Mouse (Mus musculus): ENCODE measurements at regions not wholly inside any gene's neighbourhood (a gene's known extent, or its start where the extent isn't known, plus 50 kb on each side); places are given as distances from the start of the nearest gene placed in this dataset.

DNA sequence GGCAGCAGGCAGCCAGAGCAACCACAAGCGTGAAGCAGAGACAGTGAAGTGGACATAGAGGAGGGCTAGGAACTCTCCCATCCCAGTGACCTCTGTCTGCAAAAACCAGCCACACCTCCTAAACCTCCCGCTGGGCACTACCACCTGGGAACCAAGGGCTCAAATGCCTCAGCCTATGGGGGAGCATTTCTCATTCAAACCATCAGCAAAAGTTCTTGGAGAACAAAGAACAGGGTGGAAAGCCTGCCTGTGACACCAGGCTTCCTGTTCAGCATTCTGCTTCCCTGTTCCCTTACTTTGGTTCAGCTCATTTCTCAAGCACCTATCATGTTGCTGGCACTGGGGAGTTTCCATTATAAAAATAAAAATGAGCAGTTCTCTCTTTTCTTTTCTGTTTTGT is 74.4 kb upstream of the Rnaseh2b start:
- Histone ChIP-seq H3K4me1 (ENCODE audit: control insufficient read depth in 1 of 2, insufficient read depth in 2 of 2, low read length in 2 of 2) (no peaks in the 10 kb centered on the region), H3K9ac (ENCODE audit: control insufficient read depth, low read depth, low read length, poor library complexity, severe bottlenecking) (no peak overlapping the region), H3K9me3 (replicated peaks; ENCODE audit: insufficient read depth, low read length) (no peaks in the 10 kb centered on the region), H3K27ac (ENCODE audit: control insufficient read depth, low read depth, low read length) (no peak overlapping the region), H3K27me3 (ENCODE audit: control insufficient read depth in 1 of 2, insufficient read depth in 2 of 2, low read length in 2 of 2) (no peaks in the 10 kb centered on the region; a peak in 1 of 4 replicates), H3K4me3 (ENCODE audit: control insufficient read depth in 1 of 2, insufficient read depth in 1 of 2, low read depth in 2 of 2, low read length in 2 of 2) (no peak overlapping the region), H3K36me3 (ENCODE audit: control insufficient read depth in 1 of 2, insufficient read depth in 2 of 2, low read length in 2 of 2) (no peaks in the 10 kb centered on the region), H3K79me2 (ENCODE audit: control insufficient read depth, insufficient read depth, low read length, poor library complexity) (no peaks in the 10 kb centered on the region)
- no peak for DNase-seq (ENCODE audit: low read depth, low spot score)
- no peak for TF ChIP-seq MAX (IDR thresholded peaks at IDR 0.05; ENCODE audit: low read length)
- TF ChIP-seq TCF12 (IDR thresholded peaks at IDR 0.05; ENCODE audit: low read depth, low read length) = no peak
- TF ChIP-seq SMC3 (IDR thresholded peaks at IDR 0.05; ENCODE audit: low read depth, low read length) = no peak
- no peak for TF ChIP-seq POLR2AphosphoS2 (IDR thresholded peaks at IDR 0.05; ENCODE audit: low read length)
- no peak for TF ChIP-seq USF2 (IDR thresholded peaks at IDR 0.05; ENCODE audit: borderline replicate concordance in 1 of 2, insufficient read depth in 1 of 2, low read depth in 1 of 2, low read length in 2 of 2)
- no peak for TF ChIP-seq GABPA (IDR thresholded peaks at IDR 0.05; ENCODE audit: low read depth, low read length)
- no peak for TF ChIP-seq UBTF (IDR thresholded peaks at IDR 0.05; ENCODE audit: borderline replicate concordance, insufficient read depth, low read depth, low read length)
- no peak for TF ChIP-seq KAT2A (conservative IDR thresholded peaks at IDR 0.05; ENCODE audit: low read depth, low read length)
- no peak for TF ChIP-seq CHD2 (IDR thresholded peaks at IDR 0.05; ENCODE audit: low read length)
- no peak for TF ChIP-seq POLR2AphosphoS5 (IDR thresholded peaks at IDR 0.05; ENCODE audit: borderline replicate concordance, low read depth, low read length)
- TF ChIP-seq MYC (IDR thresholded peaks at IDR 0.05; ENCODE audit: low read depth, low read length) = no peak
- TF ChIP-seq ZC3H11A (IDR thresholded peaks at IDR 0.05; ENCODE audit: low read depth, low read length) = no peak
- no peak for TF ChIP-seq MXI1 (IDR thresholded peaks at IDR 0.05; ENCODE audit: low read depth, low read length)
- no peak for TF ChIP-seq RAD21 (IDR thresholded peaks at IDR 0.05; ENCODE audit: low read depth, low read length)
- no peak for TF ChIP-seq ETS1 (IDR thresholded peaks at IDR 0.05; ENCODE audit: low read depth, low read length)

GRCm38 (mm10) chr14:62218716-62219115 is 73.7 kb upstream of the Rnaseh2b start:
- TF ChIP-seq MYC (IDR thresholded peaks at IDR 0.05; ENCODE audit: low read depth, low read length) (no peak), USF2 (IDR thresholded peaks at IDR 0.05; ENCODE audit: borderline replicate concordance in 1 of 2, insufficient read depth in 1 of 2, low read depth in 1 of 2, low read length in 2 of 2) (no peak), POLR2A (IDR thresholded peaks at IDR 0.05; ENCODE audit: control insufficient read depth in 1 of 2, insufficient read depth in 1 of 2, low read depth in 1 of 2, low read length in 2 of 2, poor library complexity in 1 of 2) (no peak), MAFK (IDR thresholded peaks at IDR 0.05; ENCODE audit: borderline replicate concordance, low read depth, low read length) (no peak)
- Histone ChIP-seq H3K9me3 (replicated peaks; ENCODE audit: insufficient read depth, low read length) (no peaks in the 10 kb centered on the region), H3K9ac (ENCODE audit: control insufficient read depth, low read depth, low read length, poor library complexity, severe bottlenecking) (no peak overlapping the region), H3K27ac (ENCODE audit: control insufficient read depth, low read depth, low read length) (no peak overlapping the region), H3K79me2 (ENCODE audit: control insufficient read depth, insufficient read depth, low read length, poor library complexity) (no peaks in the 10 kb centered on the region), H3K4me1 (ENCODE audit: control insufficient read depth in 1 of 2, insufficient read depth in 2 of 2, low read length in 2 of 2) (no peaks in the 10 kb centered on the region), H3K4me3 (ENCODE audit: control insufficient read depth in 1 of 2, insufficient read depth in 1 of 2, low read depth in 2 of 2, low read length in 2 of 2) (no peak overlapping the region), H3K27me3 (ENCODE audit: control insufficient read depth in 1 of 2, insufficient read depth in 2 of 2, low read length in 2 of 2) (no peaks in the 10 kb centered on the region; a peak in 1 of 4 replicates), H3K36me3 (ENCODE audit: control insufficient read depth in 1 of 2, insufficient read depth in 2 of 2, low read length in 2 of 2) (no peaks in the 10 kb centered on the region)
- DNase-seq (ENCODE audit: low read depth, low spot score) = no peak

All from MEL (cell line).